Mouse (Mus musculus) embryonic facial prominence, embryonic 11.5 days (tissue): ENCODE measurements around the gene Ccdc17. TPM values are rescaled to one million over a fixed set of nuclear protein-coding genes. Genes with fewer than 3 reads are reported as not detected.

Experiments used
- ATAC-seq: fragments of 200-750 bp; cut with Nextera tagmentation; replicated peaks from 2 replicates; pipeline ENCODE4 v1.8.0; 2017; ENCODE audit warnings: low read depth; ENCODE audit not compliant: insufficient number of reproducible peaks, low FRiP score, low TSS enrichment
- DNase-seq: peaks from one replicate; pipeline ENCODE4 v3.0.0-alpha.2; 2015; ENCODE audit warnings: low spot score
- H3K27ac ChIP-seq: fragments of 300-500 bp; sonication (generic); replicated peaks from 2 replicates; pipeline ENCODE4 v1.5.1; 2014; ENCODE audit warnings: mild to moderate bottlenecking, low read depth, low read length, control low read depth
- H3K27me3 ChIP-seq: fragments of 300-500 bp; sonication (generic); 2 replicates; pipeline ENCODE4 v1.6.1; 2014; ENCODE audit warnings: mild to moderate bottlenecking, low read length, moderate library complexity, mixed read lengths; ENCODE audit not compliant: control insufficient read depth, insufficient read depth
- H3K36me3 ChIP-seq: fragments of 300-500 bp; sonication (generic); replicated peaks from 2 replicates; pipeline ENCODE4 v1.6.1; 2014; ENCODE audit warnings: low read depth, mild to moderate bottlenecking, low read length, moderate library complexity, mixed read lengths; ENCODE audit not compliant: control insufficient read depth, insufficient read depth
- H3K4me1 ChIP-seq: fragments of 300-500 bp; sonication (generic); 2 replicates; pipeline ENCODE4 v1.6.1; 2014; ENCODE audit warnings: low read length, mixed read lengths; ENCODE audit not compliant: control insufficient read depth, insufficient read depth
- H3K4me2 ChIP-seq: fragments of 300-500 bp; sonication (generic); 2 replicates; pipeline ENCODE4 v1.6.1; 2014; ENCODE audit warnings: low read depth, mild to moderate bottlenecking, control low read depth, low read length, moderate library complexity
- H3K4me3 ChIP-seq: fragments of 300-500 bp; sonication (generic); 2 replicates; pipeline ENCODE4 v1.5.1; 2014; ENCODE audit warnings: low read depth, low read length, control low read depth
- H3K9ac ChIP-seq: fragments of 300-500 bp; sonication (generic); replicated peaks from 2 replicates; pipeline ENCODE4 v1.6.1; 2014; ENCODE audit warnings: mild to moderate bottlenecking, control low read depth, low read length
- H3K9me3 ChIP-seq: fragments of 300-500 bp; sonication (generic); replicated peaks from 2 replicates; pipeline ENCODE4 v1.6.1; 2016; ENCODE audit warnings: mild to moderate bottlenecking, low read length, inconsistent platforms, mixed read lengths; ENCODE audit not compliant: control insufficient read depth
- WGBS: fragments of 180-500 bp; shearing (Covaris S2); extraction: QIAGEN DNeasy Blood & Tissue Kit; methylation state at CpG from one replicate; pipeline ENCODE4 v1.1.7; 2014; 5-methylcytosine and 5-hydroxymethylcytosine counted together
- polyA plus RNA-seq: library from polyadenylated mRNA; unstranded; fragments of >200 nt; fragmentation: Nextera tagmentation; extraction: Ambion mirVana; gene quantifications from 2 replicates; pipeline ENCODE4 v1.2.1, GENCODE M21; 2014

Gene Ccdc17
- polyA plus RNA-seq, 1 experiment from 2014 or later = 2.1 TPM

DNA sequence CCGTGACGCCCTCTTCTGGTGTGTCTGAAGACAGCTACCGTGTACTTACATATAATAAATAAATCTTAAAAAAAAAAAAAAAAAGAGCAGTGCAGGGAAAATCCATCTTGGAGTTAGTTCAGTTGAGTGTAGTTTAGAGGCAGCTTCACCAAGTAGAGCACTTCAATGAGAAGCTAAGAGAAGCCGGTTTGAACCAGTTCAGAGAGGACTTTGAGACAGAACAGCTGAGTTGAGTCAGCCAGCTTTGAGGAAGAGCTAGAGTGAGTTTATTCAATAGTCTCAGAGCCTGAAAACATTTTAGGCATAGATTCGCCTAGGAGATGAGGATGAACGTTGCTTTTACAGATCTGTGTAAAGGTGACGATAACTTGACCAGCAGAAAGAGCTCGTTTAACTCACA, 661 bp upstream of the Ccdc17 start:
- DNase-seq (no peak), ATAC-seq (no peak)
- no peak overlapping the region for H3K9ac ChIP-seq
- H3K36me3 ChIP-seq = peaks cover 8% of the 10 kb centered on the region
- 78% methylated on average over 8 of the region's 8 CpGs for WGBS
- H3K27ac ChIP-seq = no peak overlapping the region
- H3K4me2 ChIP-seq = no peak overlapping the region
- no peaks in the 10 kb centered on the region for H3K4me1 ChIP-seq
- no peaks in the 10 kb centered on the region for H3K9me3 ChIP-seq
- no peak overlapping the region for H3K4me3 ChIP-seq
- no peaks in the 10 kb centered on the region for H3K27me3 ChIP-seq

DNA sequence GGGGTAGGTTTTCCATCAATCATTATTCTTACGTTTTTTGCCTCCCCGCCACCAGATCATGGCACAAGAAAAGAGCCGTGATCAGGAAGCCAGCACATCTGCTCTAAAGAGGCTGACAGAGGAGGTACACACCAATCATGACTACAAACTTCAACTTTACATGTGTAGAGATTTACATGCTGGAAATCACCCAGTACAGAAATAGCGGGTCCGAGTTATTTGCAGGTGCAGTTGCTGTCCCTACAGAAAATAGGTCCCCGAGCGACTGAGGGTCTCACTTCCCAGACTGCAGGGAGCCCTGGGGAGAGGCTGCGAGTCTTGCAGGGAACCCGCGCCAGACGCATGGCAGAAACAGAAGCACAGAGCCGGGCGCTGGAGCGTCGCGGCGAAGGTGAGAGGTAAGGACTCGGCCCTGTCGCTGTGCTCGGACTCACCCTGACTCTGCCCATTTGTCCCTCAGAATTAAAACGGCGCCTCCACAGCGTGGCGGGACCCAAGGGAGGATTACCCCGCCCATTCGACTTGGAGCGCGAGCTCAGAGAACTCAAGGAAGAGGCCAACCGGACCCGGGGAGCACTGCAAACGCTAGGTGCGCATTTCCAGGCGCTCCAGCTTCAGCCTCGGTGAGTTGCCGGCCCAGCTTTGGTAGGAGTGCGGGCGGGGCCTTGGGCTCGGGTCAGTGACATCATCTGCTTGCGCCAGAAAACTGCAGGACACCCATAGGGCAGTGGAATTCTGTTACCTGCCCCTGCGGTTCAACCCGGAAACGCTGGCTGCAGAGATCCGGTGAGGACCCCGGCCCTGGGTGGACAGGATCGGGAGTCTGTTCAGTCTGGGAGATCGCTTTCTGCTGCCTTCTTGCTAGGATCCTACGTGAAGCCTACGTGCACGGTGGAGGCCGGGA, 776 bp downstream of the Ccdc17 start:
- Histone ChIP-seq H3K4me3 (peak overlapping the region; percentile 59), H3K9me3 (no peaks in the 10 kb centered on the region), H3K9ac (peak overlapping the region; percentile 69), H3K36me3 (peaks cover 4% of the 10 kb centered on the region), H3K4me1 (no peaks in the 10 kb centered on the region), H3K27me3 (no peaks in the 10 kb centered on the region), H3K27ac (peak overlapping the region; percentile 52; the same call in 1 of the 2 replicates), H3K4me2 (peak overlapping the region; percentile 84)
- DNase-seq (peak; percentile 93), ATAC-seq (peak; percentile 89)
- under 1% methylated on average over 50 of the region's 50 CpGs for WGBS

DNA sequence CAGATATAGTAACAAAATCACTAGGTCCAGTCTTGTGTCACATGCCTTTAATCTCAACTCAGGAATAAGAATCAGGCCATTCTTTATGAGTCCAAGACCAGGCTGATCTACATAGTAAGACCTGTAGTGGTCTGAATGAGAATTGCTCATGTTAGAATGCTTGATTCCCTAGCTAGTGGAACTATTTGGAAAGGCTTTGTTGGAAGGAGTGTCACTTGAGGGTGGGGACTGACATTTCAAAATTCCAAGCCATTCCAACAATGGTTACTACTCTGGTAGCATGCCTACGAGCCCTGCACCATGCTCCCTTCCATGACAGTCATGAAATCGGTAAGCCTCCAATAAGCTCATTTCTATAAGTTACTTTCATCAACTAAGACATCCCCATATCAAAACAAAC, 16.2 kb downstream of the Ccdc17 start:
- DNase-seq = no peak
- Histone ChIP-seq H3K4me3 (no peak overlapping the region), H3K9me3 (no peaks in the 10 kb centered on the region), H3K4me1 (no peaks in the 10 kb centered on the region), H3K9ac (no peak overlapping the region), H3K36me3 (peaks cover 26% of the 10 kb centered on the region), H3K4me2 (no peak overlapping the region), H3K27ac (no peak overlapping the region), H3K27me3 (no peaks in the 10 kb centered on the region)
- ATAC-seq = no peak
- 97% methylated on average over 2 of the region's 2 CpGs for WGBS

DNA sequence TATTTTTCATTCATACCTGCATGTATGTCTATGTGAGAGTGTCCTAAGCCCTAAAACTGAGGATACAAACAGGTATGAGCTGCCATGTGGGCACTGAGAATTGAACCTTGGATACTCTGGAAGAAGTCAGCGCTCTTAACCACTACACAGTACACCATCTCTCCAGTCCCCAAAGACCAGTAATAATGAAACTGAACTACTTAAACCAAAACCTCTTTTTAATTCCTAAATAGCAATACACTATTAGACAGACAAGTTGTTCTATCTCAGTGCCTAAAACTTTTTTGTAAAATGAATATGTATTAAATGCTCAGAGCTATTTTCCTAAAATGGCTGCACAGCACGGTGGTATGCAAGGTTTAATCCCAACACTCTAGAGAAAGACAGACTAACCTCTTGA, 18.8 kb downstream of the Ccdc17 start:
- H3K4me2 ChIP-seq = no peak overlapping the region
- WGBS = 93% methylated on average over 2 of the region's 2 CpGs
- H3K27me3 ChIP-seq = no peaks in the 10 kb centered on the region
- H3K36me3 ChIP-seq = peaks cover 16% of the 10 kb centered on the region
- no peak overlapping the region for H3K9ac ChIP-seq
- H3K4me1 ChIP-seq = no peaks in the 10 kb centered on the region
- no peak for ATAC-seq
- no peak for DNase-seq
- no peaks in the 10 kb centered on the region for H3K9me3 ChIP-seq
- H3K27ac ChIP-seq = no peak overlapping the region
- no peak overlapping the region for H3K4me3 ChIP-seq

DNA sequence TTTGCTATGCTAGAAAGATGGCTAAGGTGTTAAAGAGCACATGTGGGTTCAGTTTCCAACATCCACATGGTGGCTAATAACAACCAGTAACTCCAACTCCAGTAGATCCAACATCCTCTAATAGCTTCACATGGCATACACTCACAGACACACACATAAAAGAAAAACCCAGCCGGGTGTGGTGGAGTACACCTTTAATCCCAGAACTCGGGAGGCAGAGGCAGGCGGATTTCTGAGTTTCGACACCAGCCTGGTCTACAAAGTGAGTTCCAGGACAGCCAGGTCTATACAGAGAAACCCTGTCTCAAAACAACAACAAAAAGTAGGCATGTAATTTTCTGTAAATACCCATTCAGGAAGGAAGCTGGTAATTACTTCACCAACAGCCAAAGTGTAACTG, 28.4 kb downstream of the Ccdc17 start:
- no peak overlapping the region for H3K4me3 ChIP-seq

DNA sequence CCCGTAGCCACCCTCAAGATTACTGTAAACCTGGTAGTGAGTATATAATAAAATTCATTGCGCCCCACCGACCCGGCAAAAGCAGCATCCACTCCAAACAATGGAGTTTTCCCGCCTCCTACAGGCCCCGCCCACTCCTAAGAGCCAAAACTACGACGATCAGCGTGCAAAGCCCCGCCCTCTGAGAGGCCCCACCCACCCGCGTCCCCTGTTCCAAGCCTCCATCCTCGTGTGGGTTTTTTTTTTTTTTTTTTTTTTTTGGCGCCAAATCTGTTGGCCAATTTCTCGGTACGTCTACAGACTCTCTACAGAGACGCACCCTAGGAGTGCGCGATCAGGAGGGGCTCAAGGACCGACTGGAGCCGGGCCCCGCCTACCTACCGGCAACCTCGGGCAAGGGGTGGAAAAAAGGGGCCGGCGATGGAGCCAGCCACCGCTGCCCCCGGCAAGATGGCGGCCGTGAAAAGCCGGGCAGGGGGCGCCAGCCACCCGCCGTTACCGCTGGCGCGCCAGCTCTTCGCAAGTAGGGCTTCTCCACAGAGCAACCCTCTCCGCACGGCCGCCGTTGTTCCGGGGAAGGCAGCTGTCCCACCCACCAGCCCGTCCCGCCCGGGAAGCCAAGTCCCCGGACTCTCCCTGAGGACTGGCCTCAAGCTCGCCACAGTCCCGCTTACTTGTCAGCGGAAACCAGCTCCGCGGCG, 30.4 kb downstream of the Ccdc17 start:
- H3K4me1 ChIP-seq = no peaks in the 10 kb centered on the region
- ATAC-seq (peak; percentile 76), DNase-seq (peak; percentile 98)
- H3K27me3 ChIP-seq = no peaks in the 10 kb centered on the region
- peak overlapping the region; percentile 85 for H3K27ac ChIP-seq
- peak overlapping the region; percentile 82 for H3K4me3 ChIP-seq
- H3K9me3 ChIP-seq = no peaks in the 10 kb centered on the region
- under 1% methylated on average over 37 of the region's 53 CpGs for WGBS
- peak overlapping the region; percentile 3; the same call in 1 of the 2 replicates for H3K4me2 ChIP-seq
- H3K9ac ChIP-seq = peak overlapping the region; percentile 94
- H3K36me3 ChIP-seq = no peaks in the 10 kb centered on the region

More for the DNA sequence above, 28.4 kb downstream of the Ccdc17 start:
- 95% methylated on average over 4 of the region's 4 CpGs for WGBS
- DNase-seq = no peak
- Histone ChIP-seq H3K4me2 (no peak overlapping the region), H3K9ac (no peak overlapping the region), H3K4me1 (no peaks in the 10 kb centered on the region), H3K36me3 (no peaks in the 10 kb centered on the region; the same call in 1 of the 2 replicates), H3K9me3 (no peaks in the 10 kb centered on the region), H3K27ac (no peak overlapping the region), H3K27me3 (no peaks in the 10 kb centered on the region)
- ATAC-seq = no peak

DNA sequence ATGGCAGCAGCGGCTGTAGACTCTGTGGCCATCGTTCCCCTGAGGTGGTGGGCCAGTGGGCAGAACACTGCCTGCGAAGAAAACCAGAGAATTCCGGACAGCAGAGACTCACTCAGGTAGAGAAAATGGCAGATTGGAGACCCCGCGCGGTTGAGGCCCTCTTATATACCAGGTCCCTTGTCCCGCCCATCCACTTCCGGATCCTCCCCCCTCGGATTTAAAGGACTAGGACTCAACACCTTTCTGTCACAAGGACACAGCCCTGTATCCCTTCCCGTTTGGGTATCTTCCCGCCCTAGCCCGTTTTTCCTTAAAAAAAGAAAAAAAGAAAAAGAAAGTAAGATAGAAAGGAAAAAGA, 30.9 kb downstream of the Ccdc17 start:
- Histone ChIP-seq H3K4me3 (peak overlapping the region; percentile 82), H3K9me3 (no peaks in the 10 kb centered on the region), H3K9ac (peak overlapping the region; percentile 94), H3K27ac (peak overlapping the region; percentile 85), H3K27me3 (no peaks in the 10 kb centered on the region), H3K4me2 (peak overlapping the region; percentile 71), H3K36me3 (no peaks in the 10 kb centered on the region), H3K4me1 (no peaks in the 10 kb centered on the region)
- peak; percentile 90 for ATAC-seq
- peak; percentile 95 for DNase-seq
- WGBS = 0% methylated on average over 13 of the region's 13 CpGs
